Mouse (Mus musculus) c-Kit-positive CD71-negative TER-119-negative erythroid progenitor cells, embryonic 14.5 days (primary cell): Measurements from ENCODE around the gene Sema3f.
A peak's percentile ranks its signal among the peaks of the same experiment; 100 is the strongest.

Experiments
- DNase-seq: peaks from one replicate; pipeline ENCODE4 v3.0.0-alpha.2; 2013; ENCODE audit warnings: low read depth

Sema3f gene

GRCm38 (mm10) chr9:107659961-107660360 is 50.3 kb downstream of the Sema3f start:
- no peak for DNase-seq

DNA sequence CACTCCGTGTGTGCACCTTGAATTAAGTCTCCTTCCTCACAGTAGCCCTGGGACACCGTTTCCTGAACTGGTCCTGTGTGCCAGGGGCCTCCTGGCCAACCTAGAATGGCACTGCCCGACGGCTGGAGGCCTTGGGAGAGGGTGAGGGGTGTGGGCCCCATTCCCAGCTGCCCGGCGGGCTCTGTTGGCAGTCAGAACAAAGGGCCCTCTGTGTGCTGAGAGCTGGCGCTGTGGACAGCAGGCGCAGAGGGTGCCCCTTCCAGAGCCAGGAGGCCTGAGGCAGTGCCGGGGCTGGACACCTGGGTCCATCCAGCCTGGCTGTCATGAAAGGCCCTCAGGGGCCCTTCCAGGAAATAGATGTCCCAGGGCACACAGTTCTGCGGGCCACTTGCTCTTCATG is 50.7 kb downstream of the Sema3f start:
- no peak for DNase-seq

- no peak for DNase-seq
Measured at GRCm38 (mm10) chr9:107658096-107658495, 52.2 kb downstream of the Sema3f start.

DNA sequence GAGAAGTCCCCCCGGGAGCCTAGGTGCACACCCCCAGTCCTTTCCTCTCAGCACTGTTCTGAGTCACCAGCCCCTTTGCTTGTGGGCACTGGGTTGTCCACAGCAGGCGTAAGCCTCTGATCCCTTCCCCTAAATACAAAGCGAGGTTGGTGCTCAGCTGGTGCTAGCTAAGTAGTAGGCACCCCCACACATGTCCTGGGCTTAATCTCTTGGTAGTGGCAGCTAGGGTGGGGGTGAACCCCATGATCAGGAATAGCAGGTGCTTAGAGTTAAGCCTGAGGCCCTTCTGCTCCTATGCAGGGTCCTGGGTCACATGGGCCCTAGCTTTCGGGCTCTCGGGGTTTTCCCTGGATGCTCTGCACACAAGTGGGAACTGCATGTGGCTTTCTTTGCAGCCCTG is 53.1 kb downstream of the Sema3f start:
- no peak for DNase-seq

- DNase-seq: no peak
Measured at GRCm38 (mm10) chr9:107654585-107654984, 55.7 kb downstream of the Sema3f start.

DNA sequence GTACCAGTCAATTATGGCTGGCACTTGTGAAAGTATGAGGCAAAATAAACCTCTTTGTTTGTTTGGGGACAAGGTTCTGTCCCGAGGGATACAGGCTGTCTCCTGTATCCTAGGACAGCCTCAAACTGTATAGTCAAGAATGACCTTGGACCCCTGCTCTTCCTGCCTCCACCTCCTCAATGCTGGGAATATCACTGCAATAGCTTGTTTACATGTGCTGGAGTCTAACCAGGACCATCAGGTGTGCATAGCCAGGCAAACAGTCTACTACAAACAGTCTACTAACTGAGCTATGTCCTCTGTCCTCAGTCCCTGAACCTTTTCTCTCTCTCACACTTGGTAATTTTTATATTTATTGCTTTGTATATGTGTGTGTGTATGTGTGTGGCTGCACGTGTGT is 56.8 kb downstream of the Sema3f start:
- no peak for DNase-seq

DNA sequence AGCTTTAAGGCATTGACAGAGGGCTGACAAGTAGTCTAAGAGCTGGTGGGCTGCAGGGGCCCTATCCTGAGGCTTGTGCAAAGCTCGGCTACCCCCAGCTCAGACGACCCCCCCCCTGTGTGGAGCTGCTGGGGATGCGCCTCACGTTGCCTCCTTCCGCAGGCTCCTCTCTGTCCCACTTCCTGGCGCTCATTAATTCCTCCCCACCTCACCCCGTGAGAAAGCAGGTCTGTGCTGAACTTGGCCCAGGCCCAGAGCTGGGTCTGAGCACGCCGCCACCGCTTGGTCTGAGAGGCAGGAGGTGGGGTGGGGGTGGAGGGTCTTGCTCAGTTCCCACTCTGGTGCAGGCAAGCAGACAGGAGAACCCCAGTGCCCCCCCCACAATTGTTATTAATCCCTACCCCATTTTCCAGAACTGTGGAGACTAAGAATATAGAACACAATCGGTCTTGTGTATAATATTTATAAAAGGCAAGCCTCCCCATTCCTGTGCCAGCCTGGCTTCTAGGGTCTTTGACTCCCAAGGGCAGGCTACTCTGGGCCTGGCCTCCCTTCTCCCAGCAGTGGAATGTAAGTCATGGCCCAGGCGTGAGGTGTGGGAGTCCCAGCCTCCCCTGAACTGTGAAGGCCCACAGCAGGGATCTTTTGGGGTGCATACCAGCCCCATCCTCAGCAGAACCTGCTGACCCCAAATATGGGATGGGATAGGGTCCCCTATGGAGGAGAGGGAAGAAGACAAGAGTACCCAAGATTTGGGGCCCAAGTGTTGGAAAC is 59.4 kb downstream of the Sema3f start:
- no peak for DNase-seq

DNA sequence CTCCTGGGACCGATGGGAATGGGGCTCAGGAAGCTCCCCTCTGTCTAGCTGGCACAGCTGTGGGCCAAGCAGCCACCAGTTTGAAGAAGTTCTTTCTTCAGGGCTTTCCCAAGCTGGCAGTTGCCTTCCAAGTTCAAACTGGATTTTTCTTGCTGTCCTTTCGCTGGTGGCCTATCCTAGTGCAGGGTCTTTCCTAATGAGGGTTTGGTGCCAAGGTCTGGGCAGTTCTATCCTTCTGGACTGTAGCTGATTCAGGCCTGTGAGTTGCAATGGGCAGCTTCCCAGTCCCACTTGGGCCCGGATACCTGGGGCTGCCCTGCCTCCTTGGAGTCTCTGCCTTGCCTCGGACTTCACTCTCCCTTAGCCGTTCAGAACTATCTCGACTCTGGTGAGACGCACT is 60.0 kb downstream of the Sema3f start:
- no peak for DNase-seq

- no peak for DNase-seq
Measured at GRCm38 (mm10) chr9:107648767-107649166, 61.5 kb downstream of the Sema3f start.

- DNase-seq: no peak
Measured at GRCm38 (mm10) chr9:107646975-107647374, 63.3 kb downstream of the Sema3f start.

DNA sequence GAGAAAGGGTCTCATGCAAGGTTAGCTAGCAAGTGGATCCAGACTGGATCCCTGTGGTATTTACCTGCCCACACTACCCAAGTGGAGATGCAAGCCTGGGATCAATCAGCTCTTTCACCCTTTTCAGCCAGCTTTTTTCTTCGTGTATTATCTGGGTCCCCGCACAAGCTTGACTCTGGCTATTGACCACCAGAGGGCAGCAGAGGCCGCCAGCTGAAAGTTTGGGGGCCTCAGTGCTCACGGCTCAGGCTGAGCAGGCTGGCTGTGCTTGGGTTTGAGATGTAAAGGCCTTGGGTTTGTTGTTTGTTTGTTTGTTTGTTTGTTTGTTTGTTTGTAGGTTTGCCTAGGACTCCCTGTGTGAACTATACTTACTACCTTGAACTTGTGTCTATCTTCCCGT is 64.7 kb downstream of the Sema3f start:
- peak; percentile 86 for DNase-seq

- DNase-seq: no peak
Measured at GRCm38 (mm10) chr9:107645153-107645510, 65.1 kb downstream of the Sema3f start.

- DNase-seq: peak; percentile 85
Measured at GRCm38 (mm10) chr9:107644495-107645152, 65.7 kb downstream of the Sema3f start.

DNA sequence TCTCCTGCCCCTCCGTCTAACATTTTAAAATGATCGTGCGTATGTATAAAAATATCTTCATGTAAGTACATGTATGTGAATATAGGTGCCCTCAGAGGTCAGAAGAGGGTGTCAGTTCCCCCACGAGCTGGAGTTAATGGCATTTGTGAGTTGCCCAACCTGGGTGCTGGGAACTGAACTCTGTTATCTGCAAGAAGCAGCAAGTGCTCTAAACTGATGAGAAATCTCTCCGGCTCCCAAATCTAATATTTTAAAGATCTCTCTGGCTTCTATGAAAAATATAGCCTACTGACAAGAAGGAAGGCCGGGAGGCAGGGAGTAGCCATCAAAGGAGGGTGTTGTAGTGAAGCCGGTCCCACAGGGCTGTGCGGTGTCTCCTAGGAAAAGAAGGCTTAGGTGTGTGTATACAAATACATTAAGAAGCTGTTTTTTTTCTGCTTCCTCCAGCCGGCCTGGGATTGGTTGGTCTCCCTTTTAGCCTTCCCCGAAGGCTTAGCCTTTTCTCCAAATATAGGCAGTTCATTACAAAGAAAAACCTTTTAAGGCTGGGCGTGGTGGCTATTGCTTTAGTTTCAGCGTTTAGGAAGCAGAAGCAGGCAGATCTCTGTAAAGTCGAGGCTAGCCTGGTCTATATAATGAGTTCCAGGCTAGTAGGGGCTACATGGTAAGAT is 66.6 kb downstream of the Sema3f start:
- DNase-seq: no peak

DNA sequence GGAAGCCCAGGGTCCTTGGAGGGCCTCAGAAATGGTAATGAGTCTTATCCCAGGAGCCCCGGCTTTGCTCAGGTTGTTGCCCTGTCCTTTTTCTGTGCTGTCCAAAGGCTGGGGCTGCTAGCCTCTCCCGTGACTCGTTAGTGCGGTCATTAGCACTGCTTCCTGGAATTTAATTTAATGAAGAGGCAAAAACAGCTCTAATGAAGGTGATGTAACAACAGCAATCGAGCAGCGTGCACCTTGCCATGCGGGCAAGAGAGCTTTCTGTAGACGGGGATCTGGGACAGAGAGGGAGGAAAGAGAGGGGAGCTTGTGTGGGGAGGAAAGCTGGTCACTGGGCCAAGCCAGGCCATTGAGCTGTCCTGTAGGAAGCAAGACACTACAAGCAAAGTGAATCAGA is 68.6 kb downstream of the Sema3f start:
- DNase-seq: no peak

DNA sequence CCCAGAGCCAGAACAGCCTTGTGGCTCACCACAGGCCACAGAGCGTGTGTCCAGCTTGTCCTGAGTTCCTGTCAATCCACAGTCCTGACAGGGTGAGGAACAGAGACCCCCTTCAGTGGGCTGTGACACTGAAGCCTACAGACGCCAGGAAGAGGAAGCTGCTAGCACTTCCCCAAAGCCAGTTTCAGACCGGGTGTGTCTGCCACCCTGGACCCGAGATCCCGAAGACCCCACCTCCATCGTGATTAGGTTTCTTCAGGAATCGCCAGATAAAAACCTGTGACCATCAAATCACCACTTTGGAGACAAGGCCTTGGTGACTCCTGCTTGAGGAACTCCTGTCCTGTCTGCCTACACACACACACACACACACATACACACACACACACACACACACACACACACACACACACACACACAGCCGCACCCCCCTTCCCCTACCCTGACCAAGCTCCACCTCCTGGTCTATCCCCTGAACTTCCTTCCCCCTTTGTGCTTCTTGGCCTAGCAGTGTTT is 70.0 kb downstream of the Sema3f start:
- peak; percentile 58 for DNase-seq

GRCm38 (mm10) chr9:107637070-107637469 is 73.2 kb downstream of the Sema3f start:
- no peak for DNase-seq

GRCm38 (mm10) chr9:107635279-107636028 is 74.8 kb downstream of the Sema3f start, which contains the start of gene Gnai2:
TSS of gene Gnai2 (minus strand) at chr9:107635367.
- peak; percentile 96 for DNase-seq

DNA sequence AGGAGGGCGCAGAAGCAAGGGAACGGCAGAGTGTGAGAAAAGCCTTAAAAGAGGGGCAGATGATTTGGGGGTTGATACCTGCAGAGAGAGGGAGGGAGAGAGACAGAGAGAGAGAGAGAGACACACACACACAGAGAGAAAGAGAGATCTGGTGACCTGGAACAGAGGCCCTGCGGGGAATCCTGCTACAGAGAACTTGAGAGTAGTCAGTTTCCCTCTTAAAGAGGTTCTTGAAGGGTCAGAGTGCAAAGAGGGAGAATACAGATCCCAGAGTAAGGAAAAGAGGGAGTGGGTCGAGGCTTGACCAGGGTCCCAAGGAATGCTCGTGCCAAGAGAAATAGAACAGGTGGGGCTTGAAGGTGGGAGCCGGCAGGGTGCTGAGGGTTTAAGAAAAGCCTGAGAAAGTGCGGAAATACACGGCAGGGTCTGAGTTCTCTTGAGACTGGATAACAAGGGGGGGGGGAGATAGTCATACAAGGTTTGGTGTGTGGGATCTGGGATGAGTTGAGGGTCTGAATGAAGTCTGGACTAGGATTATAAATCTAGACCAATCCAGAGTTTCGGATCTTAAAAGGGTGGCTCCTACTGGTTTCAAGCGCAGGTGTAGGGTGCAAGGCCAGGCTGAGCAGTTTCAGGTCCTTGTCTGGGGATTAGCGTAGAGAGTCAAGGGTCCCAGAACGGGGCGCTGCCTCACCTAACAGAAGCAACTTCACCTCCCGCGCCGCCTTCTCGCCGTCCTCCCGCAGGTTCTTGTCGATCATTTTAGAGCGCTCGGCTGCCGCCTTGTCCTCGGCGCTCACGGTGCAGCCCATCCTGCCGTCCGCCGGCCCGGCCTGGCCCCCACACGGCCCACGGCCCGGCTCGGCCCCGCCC is 75.6 kb downstream of the Sema3f start:
- DNase-seq: no peak

- no peak for DNase-seq
Measured at GRCm38 (mm10) chr9:107633661-107634405, 76.4 kb downstream of the Sema3f start.
